Mouse (Mus musculus) liver, embryonic 16.5 days (tissue): Measurements from ENCODE around the gene Vegfa. TPM values are rescaled to one million over a fixed set of nuclear protein-coding genes. Genes with fewer than 3 reads are reported as not detected.

Source experiments
- polyA plus RNA-seq: library from polyadenylated mRNA; unstranded; fragments of >200 nt; fragmentation: Nextera tagmentation; extraction: Ambion mirVana; gene quantifications from 2 replicates; pipeline ENCODE4 v1.2.1, GENCODE M21; 2015

Vegfa gene
- polyA plus RNA-seq, 1 experiment from 2014 or later: 1.1 TPM

Other genes with a start within 250 kb of the Vegfa start
- gene Mrps18a, start 78.6 kb upstream of the Vegfa start, polyA plus RNA-seq: 59.7 and 62.6 TPM in 2 replicates
- gene Rsph9, start 111.8 kb upstream of the Vegfa start, polyA plus RNA-seq: 1.1 TPM in 2 replicates
- gene Mad2l1bp, start 121.2 kb upstream of the Vegfa start, polyA plus RNA-seq: 43.3 and 46.3 TPM in 2 replicates
- 38.6 and 41.4 TPM in 2 replicates for gene Gtpbp2, start 128.7 kb upstream of the Vegfa start, polyA plus RNA-seq
- gene Polh, start 170.3 kb upstream of the Vegfa start, polyA plus RNA-seq: 14.4 and 15.2 TPM in 2 replicates
- 13.5 and 13.7 TPM in 2 replicates for gene Xpo5, start 170.4 kb upstream of the Vegfa start, polyA plus RNA-seq
- 26.2 and 28.7 TPM in 2 replicates for gene Polr1c, start 215.7 kb upstream of the Vegfa start, polyA plus RNA-seq
- 50.5 and 52.5 TPM in 2 replicates for gene Yipf3, start 215.7 kb upstream of the Vegfa start, polyA plus RNA-seq
- gene Lrrc73, start 221.2 kb upstream of the Vegfa start, polyA plus RNA-seq: 0.08 TPM in 1 of 2 replicates, not detected in the other